Mouse (Mus musculus) monocyte, adult 2 months (primary cell): ENCODE data around the gene Exoc8.

Experiments
- DNase-seq, 2 experiments: peaks; one replicate each; pipeline ENCODE4 v3.0.0; 2022; ENCODE audit warnings: low spot score in 2 of 2, low read depth in 1 of 2

Exoc8 gene

DNA sequence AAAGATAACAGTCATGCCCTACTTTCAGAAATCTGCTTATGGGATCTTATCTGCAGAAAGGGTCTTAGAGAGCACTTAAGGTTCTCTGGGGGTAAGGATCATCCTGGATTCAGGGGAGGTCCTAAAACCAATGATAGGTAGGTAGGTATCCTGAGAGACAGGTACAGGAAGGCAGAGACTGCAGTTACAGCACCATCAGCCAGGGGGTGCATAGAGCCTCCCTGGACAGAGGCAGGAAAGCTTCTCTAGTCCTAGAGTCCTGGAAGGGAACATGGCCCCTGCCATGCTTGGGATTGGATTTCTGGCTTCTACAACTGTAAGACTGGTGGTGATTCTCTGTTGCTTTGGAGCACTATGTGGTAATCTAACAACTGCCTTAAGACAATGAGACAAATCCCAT is 38.0 kb downstream of the Exoc8 start:
- DNase-seq, result no peak

DNA sequence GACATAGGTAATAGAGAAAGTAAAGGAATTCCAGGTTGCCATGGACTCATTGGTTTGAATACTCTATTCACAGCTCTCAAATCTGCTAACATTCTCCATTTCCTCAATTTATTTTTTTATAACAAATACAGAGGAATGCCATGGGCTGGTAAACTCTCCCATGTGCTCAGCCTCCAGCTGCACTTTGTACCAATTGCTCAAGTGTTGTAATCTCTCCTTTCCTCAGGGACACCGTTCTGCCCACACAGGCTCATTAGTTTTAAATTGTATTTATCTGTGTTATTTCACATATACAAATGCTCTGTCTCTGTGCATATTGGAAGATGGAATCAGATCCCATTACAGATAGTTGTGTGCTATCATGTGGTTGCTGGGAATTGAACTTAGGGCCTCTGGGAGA is 44.0 kb downstream of the Exoc8 start:
- DNase-seq, result no peak

DNA sequence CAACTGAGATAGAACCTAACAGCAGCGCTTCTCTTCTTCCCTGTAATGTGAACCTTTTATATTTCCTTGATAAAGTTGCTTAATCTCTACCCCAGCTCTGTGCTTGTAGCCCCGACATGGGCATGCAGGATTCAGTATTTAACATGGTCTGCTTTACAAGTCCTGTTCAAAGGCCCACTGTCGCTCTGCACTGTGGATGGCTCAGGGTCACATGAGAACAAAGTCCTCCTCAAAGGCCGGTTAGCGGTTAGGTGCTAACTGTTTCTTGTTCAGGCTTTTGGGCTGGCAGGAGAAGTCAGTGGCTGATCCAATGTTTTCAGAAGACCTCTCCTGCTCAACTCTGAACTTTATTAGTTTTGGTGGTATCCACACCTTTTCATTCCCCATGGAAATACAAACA is 51.9 kb downstream of the Exoc8 start:
- DNase-seq, result no peak

DNA sequence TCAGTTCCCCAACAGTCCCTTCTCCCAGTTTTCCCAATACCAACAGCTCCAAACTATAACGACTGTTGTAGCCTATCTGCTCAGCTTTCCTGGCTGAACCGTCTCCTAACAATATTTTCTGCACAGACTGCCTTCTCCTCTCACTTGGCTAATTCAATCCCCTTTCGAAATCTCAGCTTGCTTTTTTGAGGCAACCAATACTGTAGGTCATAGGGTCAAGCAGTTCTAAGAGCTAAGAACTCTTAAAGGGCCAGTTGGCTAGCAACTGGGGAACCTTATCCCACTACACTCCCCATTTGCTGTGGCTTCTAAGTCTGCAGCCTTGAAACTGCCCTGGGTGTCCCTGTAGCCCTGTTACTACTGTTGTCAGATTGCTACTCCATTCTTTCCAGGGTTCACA is 52.4 kb downstream of the Exoc8 start:
- no peak for DNase-seq
